Mouse (Mus musculus): ENCODE measurements around the gene Gtpbp1. TPM values are rescaled to one million over a fixed set of nuclear protein-coding genes. Genes with fewer than 3 reads are reported as not detected.

Gene Gtpbp1
- total RNA-seq, 2 experiments from 2014 or later, result 30.3 to 33.2 TPM

GRCm38 (mm10) chr15:79683707-79684465 lies 6.8 kb upstream of the Gtpbp1 start:
- no peak for DNase-seq
- intact Hi-C loops (cut with DNase I), result no loop called here

GRCm38 (mm10) chr15:79684616-79685015 lies 6.0 kb upstream of the Gtpbp1 start:
- DNase-seq, result no peak
- intact Hi-C loops (cut with DNase I), result no loop called here

- intact Hi-C loops (cut with DNase I), result no loop called here
- DNase-seq, result no peak
Measured at GRCm38 (mm10) chr15:79685141-79685641, 5.5 kb upstream of the Gtpbp1 start.

GRCm38 (mm10) chr15:79686046-79686869 lies 4.4 kb upstream of the Gtpbp1 start:
- intact Hi-C loops (cut with DNase I), result loop anchor here (2.0 kb wide), 1 partner anchor 15 kb away; the partner anchor contains the start of gene Tomm22

GRCm38 (mm10) chr15:79687175-79687574 lies 3.5 kb upstream of the Gtpbp1 start:
- intact Hi-C loops (cut with DNase I), result loop anchor here (2.0 kb wide), 1 partner anchor 16 kb away; the partner anchor contains the start of gene Tomm22
- DNase-seq, result no peak

More at GRCm38 (mm10) chr15:79686046-79686869, 4.4 kb upstream of the Gtpbp1 start:
- no peak for DNase-seq

GRCm38 (mm10) chr15:79687646-79688267 lies 2.9 kb upstream of the Gtpbp1 start, which contains the start of gene Josd1:
Gene Josd1 (minus strand): TSS chr15:79687919.
- intact Hi-C loops (cut with DNase I), result loop anchor here (2.0 kb wide), 1 partner anchor 17 kb away; the partner anchor contains the start of gene Tomm22
- DNase-seq, result peak; percentile 98

- DNase-seq, result no peak
- intact Hi-C loops (cut with DNase I), result no loop called here
Measured at GRCm38 (mm10) chr15:79688268-79688956, 2.2 kb upstream of the Gtpbp1 start.

- DNase-seq, result no peak
- intact Hi-C loops (cut with DNase I), result loop anchor here (5.0 kb wide), 1 partner anchor 47 kb away; no protein-coding TSS in a partner anchor
Measured at GRCm38 (mm10) chr15:79689662-79690425, 801 bp upstream of the Gtpbp1 start.

- intact Hi-C loops (cut with DNase I), result loop anchor here (5.0 kb wide), 1 partner anchor 46 kb away; no protein-coding TSS in a partner anchor
- DNase-seq, result peak in 1 of 2 experiments; percentile 55
Measured at GRCm38 (mm10) chr15:79691023-79691508, 421 bp downstream of the Gtpbp1 start.

GRCm38 (mm10) chr15:79692334-79692733 lies 1.7 kb downstream of the Gtpbp1 start:
- DNase-seq, result no peak
- intact Hi-C loops (cut with DNase I), result loop anchor here (5.0 kb wide), 1 partner anchor 45 kb away; no protein-coding TSS in a partner anchor

GRCm38 (mm10) chr15:79693740-79694139 lies 3.1 kb downstream of the Gtpbp1 start:
- intact Hi-C loops (cut with DNase I), result loop anchor here (5.0 kb wide), 1 partner anchor 44 kb away; no protein-coding TSS in a partner anchor
- DNase-seq, result no peak

GRCm38 (mm10) chr15:79694512-79694911 lies 3.9 kb downstream of the Gtpbp1 start:
- DNase-seq, result no peak
- intact Hi-C loops (cut with DNase I), result loop anchor here (5.0 kb wide), 1 partner anchor 43 kb away; no protein-coding TSS in a partner anchor

GRCm38 (mm10) chr15:79695516-79695915 lies 4.9 kb downstream of the Gtpbp1 start:
- intact Hi-C loops (cut with DNase I), result no loop called here
- no peak for DNase-seq

- intact Hi-C loops (cut with DNase I), result no loop called here
- DNase-seq, result no peak
Measured at GRCm38 (mm10) chr15:79696508-79696907, 5.9 kb downstream of the Gtpbp1 start.

GRCm38 (mm10) chr15:79697011-79697410 lies 6.4 kb downstream of the Gtpbp1 start:
- DNase-seq, result no peak
- intact Hi-C loops (cut with DNase I), result no loop called here

- intact Hi-C loops (cut with DNase I), result no loop called here
- DNase-seq, result no peak
Measured at GRCm38 (mm10) chr15:79697558-79698187, 7.0 kb downstream of the Gtpbp1 start.

- intact Hi-C loops (cut with DNase I), result no loop called here
- DNase-seq, result no peak
Measured at GRCm38 (mm10) chr15:79706603-79707214, 16.1 kb downstream of the Gtpbp1 start.

All from heart, postnatal 14 days (tissue).